Mouse (Mus musculus) heart, embryonic 11.5 days (tissue): ENCODE data around the gene Smpx. TPM values are rescaled to one million over a fixed set of nuclear protein-coding genes. Genes with fewer than 3 reads are reported as not detected.

Experiments used
- ATAC-seq: fragments of 200-750 bp; cut with Nextera tagmentation; replicated peaks from 2 replicates; pipeline ENCODE4 v1.8.0; 2017; ENCODE audit warnings: moderate library complexity; ENCODE audit not compliant: insufficient number of reproducible peaks, low FRiP score, low TSS enrichment
- H3K27ac ChIP-seq: fragments of 300-500 bp; sonication (generic); 2 replicates; pipeline ENCODE4 v1.5.1; 2014; ENCODE audit warnings: mild to moderate bottlenecking, low read depth, low read length
- H3K27me3 ChIP-seq: fragments of 300-500 bp; sonication (generic); 2 replicates; pipeline ENCODE4 v1.6.1; 2014; ENCODE audit warnings: mild to moderate bottlenecking, low read length, mixed read lengths; ENCODE audit not compliant: control insufficient read depth, insufficient read depth
- H3K36me3 ChIP-seq: fragments of 300-500 bp; sonication (generic); 2 replicates; pipeline ENCODE4 v1.6.1; 2014; ENCODE audit warnings: mild to moderate bottlenecking, low read length, moderate library complexity, mixed read lengths; ENCODE audit not compliant: control insufficient read depth, insufficient read depth
- H3K4me1 ChIP-seq: fragments of 300-500 bp; sonication (generic); 2 replicates; pipeline ENCODE4 v1.6.1; 2014; ENCODE audit warnings: low read length; ENCODE audit not compliant: control insufficient read depth, insufficient read depth
- H3K4me2 ChIP-seq: fragments of 300-500 bp; sonication (generic); 2 replicates; pipeline ENCODE4 v1.6.1; 2014; ENCODE audit warnings: mild to moderate bottlenecking, moderate library complexity
- H3K4me3 ChIP-seq: fragments of 300-500 bp; sonication (generic); 2 replicates; pipeline ENCODE4 v1.5.1; 2014; ENCODE audit warnings: low read depth, low read length
- H3K9ac ChIP-seq: fragments of 300-500 bp; sonication (generic); 2 replicates; pipeline ENCODE4 v1.6.1; 2014; ENCODE audit warnings: mild to moderate bottlenecking, low read depth, low read length, moderate library complexity
- H3K9me3 ChIP-seq: fragments of 300-500 bp; sonication (generic); replicated peaks from 2 replicates; pipeline ENCODE4 v1.6.1; 2016; ENCODE audit warnings: low read length; ENCODE audit not compliant: control insufficient read depth
- WGBS: fragments of 180-500 bp; shearing (Covaris S2); extraction: QIAGEN DNeasy Blood & Tissue Kit; methylation state at CpG from one replicate; pipeline ENCODE4 v1.1.7; 2014; ENCODE audit not compliant: insufficient replicate concordance; 5-methylcytosine and 5-hydroxymethylcytosine counted together
- polyA plus RNA-seq: library from polyadenylated mRNA; unstranded; fragments of >200 nt; fragmentation: Nextera tagmentation; extraction: Ambion mirVana; gene quantifications from 2 replicates; pipeline ENCODE4 v1.2.1, GENCODE M21; 2014

Smpx gene
- polyA plus RNA-seq, 1 experiment from 2014 or later = 731 TPM

DNA sequence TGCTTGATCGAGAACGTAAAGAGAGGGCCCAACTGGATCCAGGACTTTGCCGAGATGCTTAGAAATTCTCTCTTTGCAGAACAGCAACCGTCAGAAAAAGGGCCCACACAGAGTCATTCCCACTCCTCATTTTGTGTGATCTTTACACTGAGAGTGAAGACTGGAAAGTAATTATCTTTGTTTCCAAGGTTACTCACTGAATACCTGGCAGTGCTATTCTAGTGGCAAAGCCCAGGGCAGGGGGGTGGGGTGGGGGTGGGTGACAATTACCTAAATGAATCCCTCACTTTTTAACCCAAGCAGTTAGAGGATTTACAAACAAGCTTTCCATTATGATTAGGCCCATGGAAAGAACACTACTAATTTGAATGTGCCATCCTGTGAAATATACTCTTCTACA lies 55.8 kb downstream of the Smpx start:
- Histone ChIP-seq H3K27ac (no peak overlapping the region), H3K27me3 (no peaks in the 10 kb centered on the region), H3K9me3 (no peaks in the 10 kb centered on the region), H3K4me2 (no peak overlapping the region), H3K4me1 (no peaks in the 10 kb centered on the region), H3K9ac (no peak overlapping the region), H3K4me3 (no peak overlapping the region), H3K36me3 (no peaks in the 10 kb centered on the region)
- 67% methylated on average over 4 of the region's 4 CpGs for WGBS
- no peak for ATAC-seq

DNA sequence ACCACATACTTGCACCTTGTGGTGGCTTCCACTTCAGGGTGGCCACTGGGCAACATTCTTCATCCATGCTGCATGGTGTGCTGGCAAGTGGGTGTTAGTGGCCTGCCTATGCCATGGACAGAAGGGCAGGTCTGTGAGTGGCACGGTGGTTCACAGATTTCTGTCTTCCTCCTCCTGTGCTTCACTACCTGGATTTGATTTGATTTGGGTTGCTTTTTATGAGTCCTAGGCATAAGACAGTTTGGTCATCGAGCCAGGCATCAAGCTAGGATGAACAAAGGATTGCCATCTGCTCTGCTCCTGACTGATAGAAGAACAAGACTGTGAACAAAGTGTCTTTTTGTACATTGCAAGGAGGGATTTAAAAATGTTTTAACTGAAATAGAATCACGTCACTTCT lies 63.8 kb downstream of the Smpx start:
- no peak overlapping the region for H3K9ac ChIP-seq
- no peak overlapping the region for H3K27ac ChIP-seq
- no peaks in the 10 kb centered on the region for H3K27me3 ChIP-seq
- no peaks in the 10 kb centered on the region for H3K4me1 ChIP-seq
- no peak overlapping the region for H3K4me2 ChIP-seq
- H3K9me3 ChIP-seq = no peaks in the 10 kb centered on the region
- no peak overlapping the region for H3K4me3 ChIP-seq
- no peaks in the 10 kb centered on the region for H3K36me3 ChIP-seq
- ATAC-seq = no peak
- 71% methylated on average over 3 of the region's 3 CpGs for WGBS

DNA sequence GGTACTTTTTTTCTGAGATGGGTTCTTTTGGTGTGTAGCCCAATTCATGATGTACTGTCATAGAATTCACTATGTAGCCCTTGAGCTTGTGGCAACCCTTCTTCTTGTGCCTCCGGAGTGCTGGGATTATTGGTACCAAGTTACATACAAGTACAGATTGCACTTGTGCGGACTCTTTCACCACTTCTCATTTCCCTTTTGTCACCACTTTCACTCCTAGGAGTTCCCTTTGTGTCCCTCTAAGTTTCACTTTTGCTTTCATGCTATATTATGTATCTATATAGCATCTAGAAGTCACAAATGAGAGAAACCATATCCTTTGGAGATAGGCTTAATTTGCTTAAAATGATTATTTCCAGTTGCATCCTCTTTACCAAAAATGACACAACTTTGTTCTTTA lies 103.0 kb downstream of the Smpx start:
- H3K4me1 ChIP-seq = no peaks in the 10 kb centered on the region
- H3K9me3 ChIP-seq = no peaks in the 10 kb centered on the region
- no peaks in the 10 kb centered on the region for H3K27me3 ChIP-seq
- no peak overlapping the region for H3K4me3 ChIP-seq
- no peak for ATAC-seq
- H3K36me3 ChIP-seq = no peaks in the 10 kb centered on the region
- H3K27ac ChIP-seq = no peak overlapping the region
- 80% methylated on average over 2 of the region's 2 CpGs for WGBS
- no peak overlapping the region for H3K9ac ChIP-seq
- H3K4me2 ChIP-seq = no peak overlapping the region

Other genes starting within 250 kb of the Smpx start
- 74.5 and 75.4 TPM in 2 replicates for gene Sms, start 206.6 kb upstream of the Smpx start, polyA plus RNA-seq
- 3.5 and 5.0 TPM in 2 replicates for gene Yy2, start 129.9 kb upstream of the Smpx start, polyA plus RNA-seq
- 14.9 and 16.4 TPM in 2 replicates for gene Mbtps2, start 100.2 kb upstream of the Smpx start, polyA plus RNA-seq
- gene Klhl34, start 119.5 kb downstream of the Smpx start, polyA plus RNA-seq = 0.25 and 0.39 TPM in 2 replicates